Mouse (Mus musculus): ENCODE measurements around the gene Elane. TPM values are rescaled to one million over a fixed set of nuclear protein-coding genes. Genes with fewer than 3 reads are reported as not detected.

The Elane gene
- polyA plus RNA-seq, 1 experiment from 2014 or later = not detected

DNA sequence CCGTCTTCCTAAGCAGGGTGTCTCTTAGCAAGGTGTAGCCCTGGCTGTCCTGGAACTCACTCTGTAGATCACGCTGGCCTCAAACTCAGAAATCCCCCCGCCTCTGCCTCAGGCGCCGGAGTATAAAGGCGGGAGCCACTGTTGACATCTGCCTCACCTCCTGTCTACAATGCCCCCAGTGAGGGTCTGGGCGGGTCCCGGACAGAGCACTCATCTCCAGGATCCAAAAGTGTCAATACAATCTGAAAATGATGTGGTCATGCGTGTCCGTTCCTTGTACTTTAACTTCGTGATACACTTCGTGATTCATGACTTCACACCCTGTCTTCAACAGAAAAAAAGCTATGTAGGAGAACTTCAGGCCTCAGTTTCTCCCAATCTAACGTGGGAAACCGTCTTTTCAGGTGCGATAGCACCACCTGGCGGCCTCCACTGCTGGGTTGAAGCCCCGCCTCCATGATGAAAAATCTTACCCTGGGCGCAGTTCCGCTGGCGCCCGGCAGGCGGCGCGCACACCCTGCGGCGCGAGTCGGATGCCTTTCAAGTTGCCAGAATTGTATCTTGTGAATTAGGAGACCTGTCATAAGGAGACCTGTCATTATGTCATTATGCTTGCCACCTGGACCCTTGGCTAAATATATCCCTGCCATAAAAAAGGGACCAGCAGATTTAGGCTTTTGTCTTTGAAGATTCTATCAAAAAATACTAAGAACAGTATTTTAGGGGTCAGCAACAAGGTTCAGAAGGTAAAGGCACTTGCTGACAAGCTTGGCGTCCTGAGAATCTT is 39.1 kb downstream of the Elane start:
- H3K4me3 ChIP-seq (ENCODE audit: low read depth, low read length) = no peak overlapping the region
- 11% methylated on average over 29 of the region's 29 CpGs for WGBS
- ATAC-seq = no peak
- H3K9me3 ChIP-seq (ENCODE audit: control insufficient read depth) = no peaks in the 10 kb centered on the region
- peaks cover 2% of the 10 kb centered on the region; the same call in 1 of the 2 replicates for H3K36me3 ChIP-seq (ENCODE audit: control insufficient read depth, insufficient read depth)
- H3K4me2 ChIP-seq (replicated peaks; ENCODE audit: low read depth) = peak overlapping the region; percentile 90
- no peak overlapping the region for H3K9ac ChIP-seq (ENCODE audit: low read depth, low read length)
- H3K27ac ChIP-seq (ENCODE audit: low read depth, low read length) = 0 out of 2 replicates have a peak overlapping the region, but pooled peaks have one; percentile 92
- peaks cover 21% of the 10 kb centered on the region for H3K27me3 ChIP-seq (replicated peaks; ENCODE audit: control insufficient read depth, insufficient read depth, low read length)
- peaks cover 7% of the 10 kb centered on the region; the same call in 1 of the 2 replicates for H3K4me1 ChIP-seq (replicated peaks; ENCODE audit: control insufficient read depth, insufficient read depth, low read length)
- TF ChIP-seq CTCF (IDR thresholded peaks at IDR 0.05; ENCODE audit: low read depth) = peak; percentile 100

DNA sequence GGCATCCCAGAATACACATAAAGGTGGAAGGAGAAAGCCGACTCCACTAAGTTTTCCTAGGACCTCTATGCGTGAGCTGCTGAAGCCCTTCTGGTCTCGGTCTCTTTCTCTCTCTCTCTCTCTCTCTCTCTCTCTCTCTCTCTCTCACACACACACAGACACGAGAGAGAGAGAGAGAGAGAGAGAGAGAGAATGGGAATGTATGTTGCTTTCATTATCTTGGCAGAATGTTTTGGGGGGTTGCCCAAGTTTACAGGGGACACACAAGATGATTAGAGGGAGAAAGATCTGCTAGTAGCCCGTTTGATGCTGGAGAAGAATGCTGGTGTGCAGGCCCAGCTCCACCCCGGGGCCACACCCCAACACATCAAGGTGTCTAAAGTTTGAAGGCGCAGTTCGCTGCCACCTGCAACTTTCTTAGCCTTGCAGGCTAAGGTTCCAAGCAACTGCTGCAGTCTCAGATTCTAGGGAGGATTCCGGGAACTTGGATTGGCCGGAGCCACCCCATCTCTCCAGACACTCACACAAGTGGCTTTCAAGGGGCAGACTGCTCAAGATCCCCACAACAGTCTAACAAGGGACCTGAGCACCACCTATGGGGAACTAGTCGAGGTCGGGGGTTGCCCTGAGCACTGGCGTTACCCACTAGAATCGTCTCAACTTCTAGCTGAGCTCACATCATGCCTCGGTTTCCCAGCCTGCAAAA is 39.9 kb downstream of the Elane start:
- TF ChIP-seq CTCF (IDR thresholded peaks at IDR 0.05; ENCODE audit: low read depth) = 0 out of 2 replicates have a peak, but pooled peaks have one; percentile 1
- peak overlapping the region; percentile 98 for H3K4me3 ChIP-seq (ENCODE audit: low read depth, low read length)
- peaks cover 10% of the 10 kb centered on the region for H3K36me3 ChIP-seq (ENCODE audit: control insufficient read depth, insufficient read depth)
- ATAC-seq = no peak; the same call in 1 of the 2 replicates
- WGBS = 5% methylated on average over 15 of the region's 15 CpGs
- peaks cover 13% of the 10 kb centered on the region for H3K27me3 ChIP-seq (replicated peaks; ENCODE audit: control insufficient read depth, insufficient read depth, low read length)
- peak overlapping the region; percentile 92 for H3K27ac ChIP-seq (ENCODE audit: low read depth, low read length)
- H3K4me2 ChIP-seq (replicated peaks; ENCODE audit: low read depth) = peak overlapping the region; percentile 90
- H3K4me1 ChIP-seq (replicated peaks; ENCODE audit: control insufficient read depth, insufficient read depth, low read length) = peaks cover 7% of the 10 kb centered on the region; the same call in 1 of the 2 replicates
- H3K9ac ChIP-seq (ENCODE audit: low read depth, low read length) = peak overlapping the region; percentile 91
- no peaks in the 10 kb centered on the region for H3K9me3 ChIP-seq (ENCODE audit: control insufficient read depth)

DNA sequence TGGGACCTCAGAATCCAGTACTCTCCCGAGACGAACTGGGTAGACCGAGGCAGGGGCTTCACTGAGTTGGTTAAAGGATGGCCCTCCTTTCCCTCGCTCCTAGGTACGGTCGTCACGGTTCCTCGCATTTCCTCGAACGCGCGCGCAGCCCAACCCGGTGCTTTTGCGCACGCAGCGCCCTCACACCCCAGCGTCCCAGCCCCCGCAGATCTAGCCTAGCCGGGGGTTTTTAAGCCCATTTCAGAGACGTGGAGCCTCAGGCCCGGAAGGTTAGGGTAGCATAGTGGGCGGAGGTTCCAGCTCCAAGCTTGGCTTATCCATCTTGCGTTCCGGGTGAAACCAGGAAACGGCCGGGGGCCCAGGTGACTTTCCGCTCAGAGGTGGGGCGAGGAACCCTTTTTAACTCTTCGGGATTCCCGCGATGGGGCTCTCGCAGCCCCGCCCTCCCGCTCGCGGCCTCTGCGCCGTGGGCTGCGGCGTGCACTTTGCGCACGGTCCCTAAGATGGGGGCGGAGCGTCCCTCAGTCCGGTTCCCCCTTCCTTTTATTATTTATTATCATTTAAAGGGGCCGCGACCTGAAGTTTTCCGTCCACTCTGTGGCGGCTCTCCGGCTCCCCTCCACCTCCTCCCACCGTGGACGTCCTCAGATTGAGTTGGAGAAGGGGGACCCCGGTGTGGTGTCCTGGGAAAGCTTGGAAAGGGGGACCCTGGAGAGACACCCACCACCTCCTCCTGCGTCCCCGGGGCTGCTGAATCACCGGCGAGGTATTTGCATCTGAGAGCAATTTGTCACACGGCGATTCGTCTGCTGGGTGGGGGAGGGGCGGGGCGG is 40.7 kb downstream of the Elane start, which contains the start of gene Arid3a:
TSS of gene Arid3a (plus strand) at position 553 of the 833 bp plus-strand sequence.
- H3K27ac ChIP-seq (ENCODE audit: low read depth, low read length) = peak within 1 kb of the TSS; percentile 92
- peak within 1 kb of the TSS; percentile 91 for H3K9ac ChIP-seq (ENCODE audit: low read depth, low read length)
- peaks cover 17% of the 10 kb centered on the region for H3K36me3 ChIP-seq (ENCODE audit: control insufficient read depth, insufficient read depth)
- H3K27me3 ChIP-seq (replicated peaks; ENCODE audit: control insufficient read depth, insufficient read depth, low read length) = peaks cover 8% of the 10 kb centered on the region
- ATAC-seq = peak; percentile 79
- whole genome bisulfite sequencing = under 1% methylated on average over 63 of the region's 63 CpGs
- peak within 1 kb of the TSS; percentile 98 for H3K4me3 ChIP-seq (ENCODE audit: low read depth, low read length)
- H3K4me2 ChIP-seq (replicated peaks; ENCODE audit: low read depth) = peak within 1 kb of the TSS; percentile 90
- H3K9me3 ChIP-seq (ENCODE audit: control insufficient read depth) = no peaks in the 10 kb centered on the region
- 0 out of 2 replicates have a peak, but pooled peaks have one; percentile 0 for TF ChIP-seq CTCF (IDR thresholded peaks at IDR 0.05; ENCODE audit: low read depth)
- peaks cover 4% of the 10 kb centered on the region; the same call in 1 of the 2 replicates for H3K4me1 ChIP-seq (replicated peaks; ENCODE audit: control insufficient read depth, insufficient read depth, low read length)

DNA sequence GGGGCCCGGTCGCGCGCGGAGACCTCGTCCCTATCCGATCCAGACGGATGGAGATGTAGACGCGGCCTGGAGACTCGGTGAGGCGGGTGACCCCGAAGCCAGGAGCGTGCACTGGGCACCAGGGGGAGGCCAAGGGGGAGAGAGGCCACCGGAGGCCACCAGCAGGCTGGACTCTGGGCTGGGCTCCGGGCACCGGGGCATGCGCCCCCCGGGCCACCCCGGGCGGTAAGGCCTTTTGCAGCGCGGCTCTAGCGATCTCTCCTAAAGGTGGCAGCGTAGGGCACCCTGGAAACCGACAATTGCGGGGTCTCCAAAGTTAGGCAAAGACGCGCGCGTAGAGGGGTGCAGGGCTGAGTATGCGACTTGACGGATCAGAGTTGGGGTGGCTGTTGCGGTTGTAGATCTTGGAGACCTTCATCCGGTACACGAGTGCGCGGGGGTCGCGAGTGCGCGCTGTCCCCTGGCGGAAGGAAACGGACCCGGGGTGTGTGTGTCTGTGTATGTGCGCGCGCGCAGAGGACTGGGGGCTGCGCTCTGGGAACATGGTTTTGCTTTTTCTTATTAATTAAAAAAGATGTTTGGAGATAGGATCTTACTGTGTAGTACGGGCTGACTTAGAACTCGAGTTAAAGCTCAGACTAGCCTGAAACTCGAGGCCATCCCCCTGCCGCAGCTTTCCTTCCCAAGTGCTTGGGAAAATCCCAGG is 41.4 kb downstream of the Elane start:
- ATAC-seq = peak; percentile 26
- TF ChIP-seq CTCF (IDR thresholded peaks at IDR 0.05; ENCODE audit: low read depth) = peak; percentile 50

DNA sequence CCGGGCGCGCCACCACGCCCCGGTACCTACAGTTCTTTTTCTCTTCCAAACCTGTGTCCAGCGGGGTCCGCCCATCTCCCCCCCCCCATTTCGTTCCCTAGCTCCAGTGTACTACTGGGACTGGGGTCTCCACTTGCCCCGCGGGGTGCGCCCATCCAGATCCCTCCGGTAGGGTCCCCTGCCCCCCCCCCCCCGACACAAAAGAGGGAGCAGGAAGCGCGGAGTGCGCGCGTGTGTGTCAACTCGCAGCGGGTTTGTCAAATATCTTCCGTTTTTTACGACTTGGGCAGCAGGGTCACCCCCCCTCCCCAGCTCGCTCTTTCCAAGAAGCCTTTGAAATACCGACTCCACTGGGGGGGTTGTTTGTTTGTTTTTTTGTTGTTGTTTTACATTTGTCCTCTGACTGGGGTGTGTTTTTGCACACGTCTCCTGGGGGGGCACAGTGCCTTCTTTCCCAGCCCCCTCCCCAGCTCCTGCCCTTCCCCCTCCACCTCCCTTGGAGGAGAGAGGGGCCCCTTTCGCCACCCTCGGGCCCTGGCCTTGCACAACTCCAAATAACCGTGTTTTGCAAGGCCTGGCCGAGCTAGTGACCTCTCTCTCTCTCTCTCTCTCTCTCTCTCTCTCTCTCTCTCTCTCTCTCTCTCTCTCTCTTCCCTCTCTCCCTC is 42.1 kb downstream of the Elane start:
- no peak for TF ChIP-seq CTCF (IDR thresholded peaks at IDR 0.05; ENCODE audit: low read depth)
- WGBS = 0% methylated on average over 28 of the region's 29 CpGs
- peaks cover 22% of the 10 kb centered on the region for H3K36me3 ChIP-seq (ENCODE audit: control insufficient read depth, insufficient read depth)
- no peaks in the 10 kb centered on the region for H3K9me3 ChIP-seq (ENCODE audit: control insufficient read depth)
- peak overlapping the region; percentile 91 for H3K9ac ChIP-seq (ENCODE audit: low read depth, low read length)
- H3K4me3 ChIP-seq (ENCODE audit: low read depth, low read length) = peak overlapping the region; percentile 98
- peaks cover 10% of the 10 kb centered on the region; the same call in 1 of the 2 replicates for H3K4me1 ChIP-seq (replicated peaks; ENCODE audit: control insufficient read depth, insufficient read depth, low read length)
- peak overlapping the region; percentile 92 for H3K27ac ChIP-seq (ENCODE audit: low read depth, low read length)
- no peaks in the 10 kb centered on the region for H3K27me3 ChIP-seq (replicated peaks; ENCODE audit: control insufficient read depth, insufficient read depth, low read length)
- ATAC-seq = no peak
- H3K4me2 ChIP-seq (replicated peaks; ENCODE audit: low read depth) = peak overlapping the region; percentile 90

More for the DNA sequence above, 41.4 kb downstream of the Elane start:
- Histone ChIP-seq H3K9ac (ENCODE audit: low read depth, low read length) (peak overlapping the region; percentile 91), H3K36me3 (ENCODE audit: control insufficient read depth, insufficient read depth) (peaks cover 22% of the 10 kb centered on the region), H3K27me3 (replicated peaks; ENCODE audit: control insufficient read depth, insufficient read depth, low read length) (peaks cover under 1% of the 10 kb centered on the region; the same call in 1 of the 2 replicates), H3K4me1 (replicated peaks; ENCODE audit: control insufficient read depth, insufficient read depth, low read length) (peaks cover 6% of the 10 kb centered on the region; the same call in 1 of the 2 replicates), H3K9me3 (ENCODE audit: control insufficient read depth) (no peaks in the 10 kb centered on the region), H3K4me3 (ENCODE audit: low read depth, low read length) (peak overlapping the region; percentile 98), H3K27ac (ENCODE audit: low read depth, low read length) (peak overlapping the region; percentile 92), H3K4me2 (replicated peaks; ENCODE audit: low read depth) (peak overlapping the region; percentile 90)
- WGBS = under 1% methylated on average over 54 of the region's 54 CpGs

Measured in intestine, postnatal 0 days (tissue).